Mouse (Mus musculus): ENCODE measurements around the gene Pde5a.

DNA sequence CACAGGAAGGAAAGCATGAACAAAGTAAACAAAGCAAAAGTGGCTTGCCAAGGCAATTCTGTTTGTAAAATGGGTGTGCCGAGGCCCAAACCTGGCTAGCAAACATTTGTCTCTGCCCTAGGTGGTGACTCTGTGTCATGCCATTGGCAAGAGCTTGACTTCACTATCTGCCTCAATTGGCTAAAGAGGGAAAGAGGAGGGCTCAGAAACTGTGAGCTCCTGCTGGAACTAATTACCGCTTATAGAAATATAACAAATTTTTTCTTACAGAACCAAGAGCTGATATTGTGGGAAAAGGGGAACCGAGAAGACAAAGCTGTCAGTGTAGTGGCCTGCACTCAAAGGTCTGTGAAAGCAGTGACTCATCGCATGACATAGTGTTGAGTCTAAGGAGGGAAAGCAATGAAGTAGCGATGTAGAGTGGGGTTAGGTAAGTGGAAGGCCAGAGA is 159.6 kb downstream of the Pde5a start:
- TF ChIP-seq CTCF (IDR thresholded peaks at IDR 0.05; ENCODE audit: low read depth): no peak
- no peak for TF ChIP-seq EP300 (IDR thresholded peaks at IDR 0.05; ENCODE audit: low read depth)
